Mouse (Mus musculus): ENCODE measurements at regions not wholly inside any gene's neighbourhood (a gene's known extent, or its start where the extent isn't known, plus 50 kb on each side); places are given as distances from the start of the nearest gene placed in this dataset.
"Not testable (repeated sequence)": the region's sequence is repeated elsewhere in the genome, so short reads cannot be mapped to it uniquely, and the experiment has no call there.

GRCm38 (mm10) chr7:137522450-137522849 lies 85.0 kb downstream of the Glrx3 start:
- no peak for DNase-seq (ENCODE audit: low spot score)

DNA sequence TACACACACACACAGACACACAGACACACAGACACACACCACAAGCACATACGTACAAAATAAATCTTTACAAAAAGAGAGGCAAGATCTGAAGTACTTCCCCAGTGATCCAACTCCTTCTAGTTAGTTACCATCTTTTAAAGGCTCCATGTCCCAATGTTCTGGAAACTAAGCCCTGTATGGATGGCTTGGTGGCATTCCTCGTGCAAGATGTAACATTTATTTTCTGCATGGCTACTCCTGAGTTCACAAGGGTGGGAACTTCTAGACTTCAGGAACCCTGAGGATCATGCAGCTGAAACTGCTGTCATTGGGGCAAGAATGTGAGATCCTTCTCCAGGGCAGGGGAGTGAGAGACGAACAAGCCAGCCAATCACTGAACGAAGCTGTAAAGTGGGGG lies 96.1 kb downstream of the Glrx3 start:
- no peak for DNase-seq (ENCODE audit: low spot score)

GRCm38 (mm10) chr7:137549991-137550390 lies 112.6 kb downstream of the Glrx3 start:
- peak; percentile 73 for DNase-seq (ENCODE audit: low spot score)

GRCm38 (mm10) chr7:137552551-137553198 lies 115.3 kb downstream of the Glrx3 start:
- no peak for DNase-seq (ENCODE audit: low spot score)

- no peak for DNase-seq (ENCODE audit: low spot score)
Measured at GRCm38 (mm10) chr7:137555481-137555880, 118.1 kb downstream of the Glrx3 start.

- DNase-seq (ENCODE audit: low spot score), result no peak
Measured at GRCm38 (mm10) chr7:137557439-137557838, 120.0 kb downstream of the Glrx3 start.

GRCm38 (mm10) chr7:137558871-137559270 lies 121.5 kb downstream of the Glrx3 start:
- peak; percentile 47 for DNase-seq (ENCODE audit: low spot score)

GRCm38 (mm10) chr7:137570199-137570598 lies 132.8 kb downstream of the Glrx3 start:
- no peak for DNase-seq (ENCODE audit: low spot score)

DNA sequence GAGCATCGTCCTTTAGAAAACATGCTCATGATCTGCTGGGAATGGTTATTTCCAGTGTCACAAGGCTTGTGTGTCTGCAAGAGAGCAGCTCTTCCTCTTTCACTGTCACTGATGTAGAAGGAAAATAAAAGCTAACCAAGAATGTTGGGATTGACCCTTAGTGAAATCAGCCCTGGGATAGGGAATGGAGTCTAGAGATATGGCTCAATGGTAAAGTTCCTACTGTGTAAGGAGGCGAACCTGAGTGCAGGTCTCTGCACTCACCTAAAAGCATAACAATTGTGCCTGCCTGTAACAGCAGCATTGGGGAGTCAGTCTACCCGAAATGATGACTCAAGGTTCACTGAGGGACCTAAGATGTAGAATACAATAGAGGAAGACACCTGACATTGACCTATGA lies 138.1 kb downstream of the Glrx3 start:
- no peak for DNase-seq (ENCODE audit: low spot score)

- no peak for DNase-seq (ENCODE audit: low spot score)
Measured at GRCm38 (mm10) chr7:137576251-137576650, 138.8 kb downstream of the Glrx3 start.

GRCm38 (mm10) chr7:137583556-137583955 lies 146.1 kb downstream of the Glrx3 start:
- no peak for DNase-seq (ENCODE audit: low spot score)

DNA sequence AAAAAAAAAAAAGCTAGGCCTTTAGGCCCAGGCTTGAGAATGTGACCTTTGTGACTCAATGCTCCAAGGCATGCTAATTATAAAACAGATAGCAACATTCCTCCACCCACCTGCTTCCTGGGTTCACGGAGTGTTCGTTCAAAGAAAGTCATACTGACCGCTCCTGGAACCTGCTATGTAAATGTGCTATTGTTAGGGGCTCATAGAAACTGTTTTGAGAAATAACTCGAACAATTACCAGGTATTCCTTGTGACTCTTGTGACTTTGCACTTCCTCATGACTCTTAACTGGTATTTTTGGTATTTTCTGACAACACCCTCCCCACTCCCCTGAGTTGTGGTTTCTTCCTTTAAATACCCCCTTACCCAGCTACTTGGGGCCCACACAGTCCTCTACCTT lies 147.5 kb downstream of the Glrx3 start:
- not testable (repeated sequence) for DNase-seq (ENCODE audit: low spot score)

DNA sequence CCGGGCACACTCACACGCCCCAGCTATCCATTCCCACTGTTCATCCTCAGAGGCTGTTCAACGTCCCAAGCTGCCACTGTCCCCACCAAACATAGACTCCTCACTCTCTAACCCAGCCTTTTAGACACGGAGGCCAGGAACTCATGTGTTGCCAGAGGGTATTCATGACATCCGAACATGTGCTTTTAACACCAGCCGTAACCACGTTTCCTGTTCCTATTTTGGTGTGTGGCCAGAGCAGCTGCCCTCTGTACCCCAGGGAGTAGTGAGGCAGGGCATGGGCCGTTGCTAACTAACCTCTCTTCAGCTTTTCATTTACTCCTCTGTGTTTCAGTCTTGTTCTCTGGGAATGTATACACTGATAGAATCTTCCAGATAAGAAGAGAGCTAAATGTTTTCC lies 156.2 kb downstream of the Glrx3 start:
- no peak for DNase-seq (ENCODE audit: low spot score)

DNA sequence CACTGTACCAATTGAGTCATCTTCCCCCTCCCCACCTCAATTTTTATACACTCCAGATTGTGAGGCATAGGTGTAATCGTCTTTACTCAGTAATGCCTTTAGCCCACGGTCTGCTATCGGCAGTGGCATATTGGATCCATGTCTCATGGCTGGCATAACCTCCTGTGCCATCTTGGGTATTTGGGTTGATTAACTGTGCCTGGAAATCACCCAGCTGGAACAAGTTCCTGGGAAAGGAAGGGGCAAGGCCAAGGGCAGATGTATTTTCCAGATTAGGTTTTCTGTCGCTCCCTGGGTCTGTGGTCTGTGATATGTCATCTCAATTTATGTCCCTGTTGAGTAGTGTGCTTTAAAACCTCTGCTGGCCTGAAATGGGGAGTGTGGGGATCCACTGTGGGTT lies 158.2 kb downstream of the Glrx3 start:
- DNase-seq (ENCODE audit: low spot score), result no peak

- DNase-seq (ENCODE audit: low spot score), result no peak
Measured at GRCm38 (mm10) chr7:137596161-137596560, 158.7 kb downstream of the Glrx3 start.

GRCm38 (mm10) chr7:137603039-137603438 lies 165.6 kb downstream of the Glrx3 start:
- peak; percentile 71 for DNase-seq (ENCODE audit: low spot score)

- no peak for DNase-seq (ENCODE audit: low spot score)
Measured at GRCm38 (mm10) chr7:137609752-137610151, 172.3 kb downstream of the Glrx3 start.

DNA sequence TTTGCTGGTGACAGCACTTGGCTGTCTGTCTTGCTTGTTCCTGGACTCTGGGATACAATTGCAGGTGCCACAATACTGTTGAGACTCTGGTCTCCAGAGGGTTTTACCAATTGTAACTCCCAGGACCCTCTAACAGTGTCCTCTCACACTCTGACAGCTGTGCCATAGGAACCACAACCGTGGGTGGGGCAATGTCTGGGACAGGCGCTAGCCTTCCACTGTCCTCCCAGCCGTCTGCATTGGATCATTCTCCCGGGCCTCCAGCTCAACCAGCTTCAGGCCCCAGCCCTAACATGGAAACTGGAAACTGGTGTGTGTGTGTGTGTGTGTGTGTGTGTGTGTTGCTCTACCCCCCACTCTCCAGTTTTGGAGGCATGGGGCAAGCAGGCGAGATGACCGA lies 173.9 kb downstream of the Glrx3 start:
- no peak for DNase-seq (ENCODE audit: low spot score)

- no peak for DNase-seq (ENCODE audit: low spot score)
Measured at GRCm38 (mm10) chr7:137611891-137612522, 174.6 kb downstream of the Glrx3 start.

- DNase-seq (ENCODE audit: low spot score), result no peak
Measured at GRCm38 (mm10) chr7:137618406-137619133, 181.2 kb downstream of the Glrx3 start.

DNA sequence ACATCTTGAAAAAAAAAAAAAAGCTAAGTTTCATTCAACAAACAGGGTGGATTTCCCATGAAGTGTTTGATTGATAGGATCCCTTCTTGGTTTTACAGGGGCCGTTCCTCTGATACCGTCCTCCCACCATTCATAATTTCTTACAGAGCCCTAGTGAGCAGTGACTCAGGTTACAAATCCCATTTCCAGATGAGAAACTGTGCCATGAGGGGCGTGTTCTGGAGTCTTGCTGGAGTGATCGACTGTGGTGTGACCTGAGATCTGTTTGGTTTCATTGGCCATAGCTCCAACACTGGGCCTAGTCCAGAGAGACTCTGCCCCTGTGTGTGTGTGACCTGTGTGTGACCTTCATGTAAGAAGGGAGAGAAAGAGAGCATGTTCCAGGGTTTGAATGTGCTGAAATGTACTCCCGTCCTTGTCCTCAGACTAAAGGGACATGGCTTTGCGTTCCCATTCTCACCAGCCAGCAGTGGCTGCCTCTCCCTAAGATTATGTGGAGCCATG lies 181.9 kb downstream of the Glrx3 start:
- no peak for DNase-seq (ENCODE audit: low spot score)

- no peak for DNase-seq (ENCODE audit: low spot score)
Measured at GRCm38 (mm10) chr7:137628266-137628665, 190.9 kb downstream of the Glrx3 start.

- peak; percentile 68 for DNase-seq (ENCODE audit: low spot score)
Measured at GRCm38 (mm10) chr7:137629540-137629939, 192.1 kb downstream of the Glrx3 start.
